14 mouse cellular contexts compared by ENCODE assay signal in genomic region chr4:57384355-57384754, GRCm38 (mm10). TPM values are rescaled to one million over a fixed set of nuclear protein-coding genes. Genes with fewer than 3 reads are reported as not detected.
A peak's percentile ranks its signal among the peaks of the same experiment; 100 is the strongest.
DNase-seq lines count a peak whose midpoint lies in the region; ATAC-seq and TF ChIP-seq lines count a peak whose summit lies in the region.
"Had no signal": no experiment of that assay in that cellular context is flagged by ENCODE, and none has a peak within 500 bp of the region (broad histone marks: within the 10 kb centered on the region; RNA-seq: fewer than 3 reads in every experiment).

No protein-coding gene starts in this region.

- no peaks in the 10 kb centered on the region for H3K9me3 ChIP-seq in kidney, embryonic 15.5 days (replicated peaks)
- no peaks in the 10 kb centered on the region for H3K9me3 ChIP-seq in midbrain, postnatal 0 days (ENCODE audit: low read length)
- no peaks in the 10 kb centered on the region for H3K9me3 ChIP-seq in midbrain, embryonic 13.5 days
- H3K9me3 ChIP-seq: embryonic facial prominence, embryonic 12.5 days; heart, embryonic 10.5 days; liver, embryonic 13.5 days had no signal

- no peak for ATAC-seq in CD4-positive, CD25-positive, alpha-beta regulatory T cell, adult 4 months
- no peak for ATAC-seq in kidney, embryonic 15.5 days (replicated peaks; ENCODE audit: low FRiP score)
- no peak for ATAC-seq in midbrain, postnatal 0 days (ENCODE audit: low FRiP score)
- ATAC-seq in midbrain, embryonic 13.5 days, result no peak
- ATAC-seq: inflammation-experienced regulatory T-cells, adult 6 months had no signal

- no peaks in the 10 kb centered on the region for H3K36me3 ChIP-seq in kidney, adult 2 months (ENCODE audit: control insufficient read depth, insufficient read depth, low read length)
- H3K36me3 ChIP-seq in kidney, embryonic 15.5 days, result no peaks in the 10 kb centered on the region
- H3K36me3 ChIP-seq in midbrain, postnatal 0 days (ENCODE audit: insufficient read depth, low read length), result no peaks in the 10 kb centered on the region
- no peaks in the 10 kb centered on the region for H3K36me3 ChIP-seq in midbrain, embryonic 13.5 days
- H3K36me3 ChIP-seq: embryonic facial prominence, embryonic 12.5 days; heart, embryonic 10.5 days; liver, embryonic 13.5 days had no signal

- H3K27me3 ChIP-seq in kidney, adult 2 months (replicated peaks; ENCODE audit: control insufficient read depth, insufficient read depth, low read length), result no peaks in the 10 kb centered on the region
- no peaks in the 10 kb centered on the region for H3K27me3 ChIP-seq in kidney, embryonic 15.5 days
- H3K27me3 ChIP-seq in midbrain, postnatal 0 days (ENCODE audit: insufficient read depth, low read length), result no peaks in the 10 kb centered on the region
- H3K27me3 ChIP-seq in midbrain, embryonic 13.5 days, result no peaks in the 10 kb centered on the region
- H3K27me3 ChIP-seq: liver, embryonic 13.5 days had no signal

- no peaks in the 10 kb centered on the region for H3K4me1 ChIP-seq in kidney, adult 2 months (ENCODE audit: control insufficient read depth, insufficient read depth, low read length)
- H3K4me1 ChIP-seq in kidney, embryonic 15.5 days, result no peaks in the 10 kb centered on the region
- H3K4me1 ChIP-seq in midbrain, postnatal 0 days (ENCODE audit: insufficient read depth, low read length), result no peaks in the 10 kb centered on the region
- H3K4me1 ChIP-seq in midbrain, embryonic 13.5 days (replicated peaks), result no peaks in the 10 kb centered on the region; the same call in 1 of the 2 replicates
- H3K4me1 ChIP-seq: heart, embryonic 10.5 days; liver, embryonic 13.5 days had no signal

- TF ChIP-seq CTCF in kidney, adult 2 months (conservative IDR thresholded peaks at IDR 0.05; ENCODE audit: insufficient read depth, insufficient read length, low read depth, low read length), result peak; percentile 40
- peak; percentile 45 for TF ChIP-seq CTCF in midbrain, postnatal 0 days (IDR thresholded peaks at IDR 0.05)

- H3K4me3 ChIP-seq in kidney, adult 2 months (ENCODE audit: insufficient read depth, low read depth, low read length), result no peak overlapping the region
- H3K4me3 ChIP-seq in kidney, embryonic 15.5 days (replicated peaks), result no peak overlapping the region
- H3K4me3 ChIP-seq in midbrain, postnatal 0 days (ENCODE audit: low read depth, low read length), result no peak overlapping the region
- no peak overlapping the region for H3K4me3 ChIP-seq in midbrain, embryonic 13.5 days (replicated peaks)
- H3K4me3 ChIP-seq: embryonic facial prominence, embryonic 12.5 days; heart, embryonic 10.5 days; liver, embryonic 13.5 days had no signal

- no peak overlapping the region for H3K4me2 ChIP-seq in kidney, embryonic 15.5 days
- H3K4me2 ChIP-seq in midbrain, postnatal 0 days (ENCODE audit: low read depth, low read length, poor library complexity, severe bottlenecking), result no peak overlapping the region
- H3K4me2 ChIP-seq in midbrain, embryonic 13.5 days (replicated peaks), result no peak overlapping the region
- H3K4me2 ChIP-seq: embryonic facial prominence, embryonic 12.5 days; liver, embryonic 13.5 days had no signal

- H3K9ac ChIP-seq in kidney, embryonic 15.5 days, result no peak overlapping the region
- no peak overlapping the region for H3K9ac ChIP-seq in midbrain, postnatal 0 days (replicated peaks; ENCODE audit: low read length, poor library complexity, severe bottlenecking)
- H3K9ac ChIP-seq in midbrain, embryonic 13.5 days (replicated peaks), result no peak overlapping the region
- H3K9ac ChIP-seq: embryonic facial prominence, embryonic 12.5 days; liver, embryonic 13.5 days had no signal

- no peak overlapping the region for H3K27ac ChIP-seq in kidney, adult 2 months (ENCODE audit: insufficient read depth, low read depth, low read length)
- H3K27ac ChIP-seq in kidney, embryonic 15.5 days, result no peak overlapping the region
- no peak overlapping the region for H3K27ac ChIP-seq in midbrain, postnatal 0 days (ENCODE audit: low read depth, low read length)
- H3K27ac ChIP-seq in midbrain, embryonic 13.5 days, result no peak overlapping the region
- H3K27ac ChIP-seq: embryonic facial prominence, embryonic 12.5 days; heart, embryonic 10.5 days; liver, embryonic 13.5 days had no signal

- 94% methylated on average over 2 of the region's 2 CpGs for WGBS in kidney, adult 2 months
- 91% methylated on average over 2 of the region's 2 CpGs for whole genome bisulfite sequencing in kidney, embryonic 15.5 days
- WGBS in midbrain, postnatal 0 days, result 88% methylated on average over 2 of the region's 2 CpGs
- WGBS in midbrain, embryonic 13.5 days, result 86% methylated on average over 2 of the region's 2 CpGs

- TF ChIP-seq POLR2A in kidney, adult 2 months (IDR thresholded peaks at IDR 0.05; ENCODE audit: low read depth, low read length), result no peak

- DNase-seq in CD4-positive, CD25-positive, alpha-beta regulatory T cell, adult 2 months (ENCODE audit: low read depth, low spot score), result peak; percentile 37
- peak; percentile 12 for DNase-seq in kidney, adult 2 months
- no peak for DNase-seq in midbrain, postnatal 0 days (ENCODE audit: low spot score)
- peak; percentile 21 for DNase-seq in retina, postnatal 1 day
- no peak for DNase-seq in right cerebral cortex, postnatal 10 days (ENCODE audit: low spot score in 2 of 2)
- DNase-seq: liver, embryonic 13.5 days; midbrain, embryonic 14.5 days had no signal

RNA-seq across cellular contexts. Expression of gene Palm2, which starts 49.7 kb away (rescaled TPM):
- polyA plus RNA-seq in CD4-positive, CD25-positive, alpha-beta regulatory T cell, adult 4 months (2017; shearing (Covaris generic)), result not detected
- 0.05 and 0.16 TPM in 2 replicates for polyA plus RNA-seq in kidney, adult 2 months (2012; rRNA removed)
- 1.7 and 1.9 TPM in 2 replicates for polyA plus RNA-seq in kidney, embryonic 15.5 days (2015; fragmentation: Nextera tagmentation; extraction: Ambion mirVana)
- 26.4 and 27.8 TPM in 2 replicates for total RNA-seq in midbrain, postnatal 0 days (2014; rRNA removed)
- 19.8 and 33.1 TPM in 2 replicates for polyA plus RNA-seq in midbrain, postnatal 0 days (2015; fragmentation: Nextera tagmentation; extraction: Ambion mirVana)
- 3.6 and 4.2 TPM in 2 replicates for polyA plus RNA-seq in midbrain, embryonic 13.5 days (2015; fragmentation: Nextera tagmentation; extraction: Ambion mirVana)
- total RNA-seq: neutrophil, adult 5-6 weeks had no signal
- polyA plus RNA-seq: inflammation-experienced regulatory T-cells, adult 6 months had no signal

Comparison
In these comparisons a context has a peak if more than half of its experiments do, and no peak if none do; other contexts are left out.
1. DNase-seq: peak in CD4-positive, CD25-positive, alpha-beta regulatory T cell, adult 2 months (single experiment), kidney, adult 2 months (single experiment) and retina, postnatal 1 day (single experiment); none in midbrain, postnatal 0 days (single experiment) and right cerebral cortex, postnatal 10 days (0 of 2).